ENCODE assay signal across 31 mouse cellular contexts in genomic region chr3:65912217-65912616, GRCm38 (mm10). TPM values are rescaled to one million over a fixed set of nuclear protein-coding genes. Genes with fewer than 3 reads are reported as not detected.
DNase-seq lines count a peak whose midpoint lies in the region; ATAC-seq and TF ChIP-seq lines count a peak whose summit lies in the region.
"Had no signal": no experiment of that assay in that cellular context is flagged by ENCODE, and none has a peak within 500 bp of the region (broad histone marks: within the 10 kb centered on the region; RNA-seq: fewer than 3 reads in every experiment).

No protein-coding gene starts in this region.

- DNase-seq in embryonic facial prominence, embryonic 10.5 days (ENCODE audit: low spot score): no peak
- peak; percentile 14 to 64 for DNase-seq in left cerebral cortex, postnatal 25 days (ENCODE audit: low spot score in 2 of 2)
- no peak for DNase-seq in left cerebral cortex, postnatal 14 days (ENCODE audit: low spot score in 2 of 2)
- peak; percentile 42 for DNase-seq in layer of hippocampus, adult 9-11 months
- no peak for DNase-seq in spleen, adult 12 weeks (ENCODE audit: low spot score)
- no peak for DNase-seq in yolk sac, embryonic 10.5 days (ENCODE audit: low spot score)
- DNase-seq: adrenal gland, adult 8-10 months; cerebellum, adult 8-10 months; cerebellum, postnatal 25 days; gastrocnemius, postnatal 36 days; heart, adult 2 months; heart, postnatal 10 days; left cerebral cortex, postnatal 4 days; lung, embryonic 14.5 days; lung, postnatal 14 days; thymus, postnatal 4 days had no signal

- no peak overlapping the region for H3K4me3 ChIP-seq in embryonic facial prominence, embryonic 15.5 days (replicated peaks)
- no peak overlapping the region for H3K4me3 ChIP-seq in embryonic facial prominence, embryonic 10.5 days
- peak overlapping the region; percentile 58 for H3K4me3 ChIP-seq in E14TG2a.4 (replicated peaks; ENCODE audit: low read length)
- H3K4me3 ChIP-seq: embryonic facial prominence, embryonic 12.5 days; forebrain, embryonic 10.5 days; heart, adult 2 months; heart, embryonic 13.5 days; left cerebral cortex, adult 2 months; liver, embryonic 15.5 days; myocyte; neural tube, embryonic 12.5 days had no signal

- no peaks in the 10 kb centered on the region for H3K36me3 ChIP-seq in embryonic facial prominence, embryonic 15.5 days
- no peaks in the 10 kb centered on the region for H3K36me3 ChIP-seq in embryonic facial prominence, embryonic 10.5 days (replicated peaks)
- no peaks in the 10 kb centered on the region for H3K36me3 ChIP-seq in E14TG2a.4 (ENCODE audit: insufficient read depth, low read length)
- H3K36me3 ChIP-seq: embryonic facial prominence, embryonic 12.5 days; forebrain, embryonic 10.5 days; G1E; heart, embryonic 13.5 days; liver, embryonic 15.5 days; neural tube, embryonic 12.5 days had no signal

- H3K27me3 ChIP-seq in embryonic facial prominence, embryonic 15.5 days: no peaks in the 10 kb centered on the region
- H3K27me3 ChIP-seq in embryonic facial prominence, embryonic 10.5 days (replicated peaks; ENCODE audit: low read depth, poor library complexity, severe bottlenecking): no peaks in the 10 kb centered on the region
- no peaks in the 10 kb centered on the region for H3K27me3 ChIP-seq in E14TG2a.4 (ENCODE audit: insufficient read depth, low read length)
- H3K27me3 ChIP-seq: CH12.LX; embryonic facial prominence, embryonic 12.5 days; heart, embryonic 13.5 days; liver, embryonic 15.5 days; neural tube, embryonic 12.5 days had no signal

- no peaks in the 10 kb centered on the region for H3K4me1 ChIP-seq in embryonic facial prominence, embryonic 15.5 days
- no peaks in the 10 kb centered on the region for H3K4me1 ChIP-seq in embryonic facial prominence, embryonic 10.5 days
- 0 out of 2 replicates have a peak, but pooled peaks cover 8% of the 10 kb centered on the region for H3K4me1 ChIP-seq in E14TG2a.4 (replicated peaks; ENCODE audit: low read depth, low read length)
- H3K4me1 ChIP-seq: embryonic facial prominence, embryonic 12.5 days; forebrain, embryonic 10.5 days; heart, embryonic 13.5 days; liver, embryonic 15.5 days; neural tube, embryonic 12.5 days had no signal

- no peak overlapping the region for H3K9ac ChIP-seq in embryonic facial prominence, embryonic 15.5 days
- H3K9ac ChIP-seq: embryonic facial prominence, embryonic 12.5 days; heart, embryonic 13.5 days; hindbrain, embryonic 14.5 days; liver, embryonic 15.5 days; lung, embryonic 14.5 days; neural tube, embryonic 12.5 days had no signal

- intact Hi-C loops in left cerebral cortex, postnatal 25 days (cut with DNase I): no loop called here
- intact Hi-C loops in left cerebral cortex, postnatal 14 days (cut with DNase I): no loop called here

- ATAC-seq in embryonic facial prominence, embryonic 15.5 days (ENCODE audit: insufficient number of reproducible peaks, low FRiP score, low TSS enrichment, low read depth): no peak
- ATAC-seq: forebrain, embryonic 16.5 days; intestine, postnatal 0 days had no signal

- no peak for TF ChIP-seq CTCF in E14TG2a.4 (conservative IDR thresholded peaks at IDR 0.05; ENCODE audit: low read length)

- 0 out of 2 replicates have a peak overlapping the region, but pooled peaks have one; percentile 48 for H3K27ac ChIP-seq in embryonic facial prominence, embryonic 15.5 days (replicated peaks)
- no peak overlapping the region for H3K27ac ChIP-seq in embryonic facial prominence, embryonic 10.5 days (replicated peaks)
- H3K27ac ChIP-seq: embryonic facial prominence, embryonic 12.5 days; forebrain, embryonic 10.5 days; heart, adult 2 months; heart, embryonic 13.5 days; hindbrain, embryonic 14.5 days; left cerebral cortex, adult 2 months; liver, embryonic 15.5 days; neural tube, embryonic 12.5 days had no signal

- H3K9me3 ChIP-seq in embryonic facial prominence, embryonic 15.5 days (replicated peaks): no peaks in the 10 kb centered on the region
- H3K9me3 ChIP-seq in embryonic facial prominence, embryonic 10.5 days: no peaks in the 10 kb centered on the region
- H3K9me3 ChIP-seq in E14TG2a.4 (ENCODE audit: low read length): no peaks in the 10 kb centered on the region
- H3K9me3 ChIP-seq: embryonic facial prominence, embryonic 12.5 days; G1E; heart, embryonic 13.5 days; liver, embryonic 15.5 days had no signal

- H3K4me2 ChIP-seq in embryonic facial prominence, embryonic 15.5 days (replicated peaks): no peak overlapping the region
- H3K4me2 ChIP-seq: embryonic facial prominence, embryonic 12.5 days; heart, embryonic 13.5 days; hindbrain, embryonic 14.5 days; liver, embryonic 15.5 days; lung, embryonic 14.5 days; midbrain, embryonic 11.5 days; neural tube, embryonic 12.5 days had no signal

- WGBS in embryonic facial prominence, embryonic 15.5 days: 82% methylated on average over 11 of the region's 11 CpGs
- WGBS in embryonic facial prominence, embryonic 10.5 days: 78% methylated on average over 11 of the region's 11 CpGs

RNA-seq across cellular contexts. Expression of gene Ccnl1, which starts 45.8 kb away (rescaled TPM):
- 106 and 107 TPM in 2 replicates for polyA plus RNA-seq in embryonic facial prominence, embryonic 15.5 days (2015; fragmentation: Nextera tagmentation; extraction: Ambion mirVana)
- 102 and 104 TPM in 2 replicates for polyA plus RNA-seq in embryonic facial prominence, embryonic 10.5 days (2016; fragmentation: Nextera tagmentation; extraction: Ambion mirVana)
- 10 to 100 TPM; 47.1 to 50.9 TPM for total RNA-seq in left cerebral cortex, postnatal 25 days (2021)
- 10 to 100 TPM; 45.7 to 50.8 TPM for total RNA-seq in left cerebral cortex, postnatal 14 days (2021)

Comparison
In these comparisons a context has a peak if more than half of its experiments do, and no peak if none do; other contexts are left out.
1. DNase-seq: peak in left cerebral cortex, postnatal 25 days (2 of 2) and layer of hippocampus, adult 9-11 months (single experiment); none in embryonic facial prominence, embryonic 10.5 days (single experiment), left cerebral cortex, postnatal 14 days (0 of 2), spleen, adult 12 weeks (single experiment) and yolk sac, embryonic 10.5 days (single experiment).